Mouse (Mus musculus): ENCODE results near the gene Gstt4. TPM values are rescaled to one million over a fixed set of nuclear protein-coding genes. Genes with fewer than 3 reads are reported as not detected.
"Not testable (repeated sequence)": the region's sequence is repeated elsewhere in the genome, so short reads cannot be mapped to it uniquely, and the experiment has no call there.

The Gstt4 gene
- 0.10 TPM in 1 of 2 replicates, not detected in the other for polyA plus RNA-seq (2012; ENCODE audit: insufficient read depth, low replicate concordance)

DNA sequence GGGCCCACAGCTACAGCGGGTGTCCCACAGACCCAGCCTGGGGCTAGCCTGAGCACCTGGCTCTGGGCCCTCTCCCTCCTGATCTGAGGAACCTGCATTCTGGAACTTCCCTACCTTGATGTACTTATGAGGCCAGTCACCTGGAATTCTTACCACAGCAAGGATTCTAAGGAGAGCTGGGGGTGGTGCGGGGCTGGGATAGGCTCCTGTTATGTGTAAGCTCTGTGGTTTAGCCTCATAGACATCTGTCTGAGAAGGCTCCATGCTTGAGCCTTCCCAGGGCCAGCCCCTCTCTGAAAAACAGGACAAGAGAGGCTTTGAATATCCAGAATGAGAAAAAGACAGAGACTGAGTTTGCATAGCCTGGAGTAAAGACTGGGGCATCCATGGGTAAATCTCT, at the start of gene Gstt4:
Gene Gstt4 (minus strand): TSS at position 101 of the 400 bp plus-strand sequence.
- Histone ChIP-seq H3K4me1 (peaks cover 7% of the 10 kb centered on the region), H3K4me3 (replicated peaks) (no peak within 1 kb of the TSS), H3K36me3 (replicated peaks; ENCODE audit: low read length) (no peaks in the 10 kb centered on the region), H3K9me3 (peaks cover 14% of the 10 kb centered on the region), H3K27me3 (replicated peaks) (peaks cover 24% of the 10 kb centered on the region)
- no peak for TF ChIP-seq GATA1 (IDR thresholded peaks at IDR 0.05; ENCODE audit: borderline replicate concordance, low read length)
- TF ChIP-seq FLI1 (IDR thresholded peaks at IDR 0.05; ENCODE audit: low read length), result no peak

DNA sequence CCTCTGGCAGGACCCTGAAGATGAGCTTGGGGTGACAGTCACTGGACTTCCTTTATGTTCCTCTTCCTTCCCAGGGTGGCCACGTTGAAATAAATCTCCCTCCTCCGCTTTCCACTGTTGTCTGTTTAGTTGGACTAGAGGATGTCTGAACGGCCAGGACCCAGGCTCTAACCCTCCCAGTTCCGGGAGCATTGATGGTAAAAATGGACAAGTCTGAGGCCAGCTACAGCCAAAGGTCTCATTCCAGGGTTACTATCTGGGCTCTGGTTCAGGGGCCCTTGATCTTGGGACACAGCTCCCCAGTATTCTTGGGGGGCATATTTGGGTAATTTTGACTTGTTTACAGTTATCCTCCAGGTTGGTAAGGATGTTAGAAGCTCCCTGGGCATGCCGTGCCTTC, 39.2 kb upstream of the Gstt4 start:
- Histone ChIP-seq H3K27me3 (replicated peaks) (peaks cover 4% of the 10 kb centered on the region), H3K4me1 (peaks cover 46% of the 10 kb centered on the region), H3K4me3 (replicated peaks) (no peak overlapping the region), H3K9me3 (peaks cover 26% of the 10 kb centered on the region), H3K36me3 (replicated peaks; ENCODE audit: low read length) (peaks cover 28% of the 10 kb centered on the region)
- TF ChIP-seq FLI1 (IDR thresholded peaks at IDR 0.05; ENCODE audit: low read length) (no peak), GATA1 (IDR thresholded peaks at IDR 0.05; ENCODE audit: borderline replicate concordance, low read length) (no peak)

DNA sequence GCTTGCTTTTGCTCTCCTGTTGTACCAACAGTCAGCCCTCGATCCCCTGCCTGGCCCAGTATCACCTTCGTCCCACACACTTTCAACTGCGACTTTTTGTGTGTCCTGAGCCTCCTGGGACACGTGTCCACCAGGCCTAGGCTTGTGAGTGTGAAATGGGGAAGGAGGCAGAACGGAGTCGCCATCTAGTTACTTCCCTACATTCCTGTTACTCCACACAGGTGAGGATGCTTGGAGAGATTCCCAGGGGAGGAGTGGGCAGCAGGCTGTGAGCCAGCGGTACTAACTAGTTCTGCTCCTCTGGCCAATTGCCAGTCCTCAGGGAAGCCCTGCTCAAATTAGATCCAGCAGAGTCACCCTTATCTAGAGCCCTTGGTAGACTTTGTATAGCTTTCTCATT, 38.4 kb upstream of the Gstt4 start:
- H3K36me3 ChIP-seq (replicated peaks; ENCODE audit: low read length), result peaks cover 36% of the 10 kb centered on the region
- H3K4me3 ChIP-seq (replicated peaks), result peak overlapping the region; percentile 94
- peaks cover 54% of the 10 kb centered on the region for H3K4me1 ChIP-seq
- TF ChIP-seq FLI1 (IDR thresholded peaks at IDR 0.05; ENCODE audit: low read length) (no peak), GATA1 (IDR thresholded peaks at IDR 0.05; ENCODE audit: borderline replicate concordance, low read length) (no peak)
- peaks cover 20% of the 10 kb centered on the region for H3K9me3 ChIP-seq
- no peaks in the 10 kb centered on the region for H3K27me3 ChIP-seq (replicated peaks)

DNA sequence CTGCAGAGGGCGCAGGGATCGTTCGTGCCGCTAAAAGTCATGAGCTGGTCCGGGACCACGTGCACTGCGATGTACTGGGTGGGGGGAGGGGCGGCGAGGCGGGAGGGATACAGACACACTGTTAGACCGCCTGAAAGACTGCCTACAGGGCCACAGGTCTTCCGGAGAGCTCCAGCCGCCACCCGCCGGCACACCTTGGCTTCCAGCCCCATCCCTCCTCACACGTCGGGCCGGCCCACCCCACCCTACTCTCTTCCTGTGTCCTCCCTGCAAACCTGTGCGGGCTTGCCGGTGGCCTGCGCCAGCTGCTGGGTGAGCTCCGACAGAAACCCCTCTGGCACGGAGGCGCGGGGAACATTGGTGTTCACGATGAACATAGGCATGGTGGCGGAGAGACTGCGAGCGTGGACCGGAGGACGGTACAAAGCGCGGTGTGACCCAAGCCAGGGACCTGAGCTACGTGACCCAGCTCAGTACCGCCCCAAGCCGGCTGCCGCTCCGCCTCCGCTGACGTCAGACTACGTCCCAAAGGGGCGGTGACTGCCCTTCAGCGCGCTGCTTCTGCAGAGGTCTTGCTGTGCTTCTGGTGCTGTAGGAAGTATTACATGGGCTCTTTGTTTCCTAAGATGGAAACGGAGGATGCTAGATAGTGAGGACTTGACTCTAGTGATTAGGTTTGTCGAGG, 37.6 kb upstream of the Gstt4 start, which contains the start of gene Mif:
Gene Mif (minus strand): TSS at position 455 of the 685 bp plus-strand sequence.
- Histone ChIP-seq H3K4me3 (replicated peaks) (peak within 1 kb of the TSS; percentile 94), H3K9me3 (peaks cover 17% of the 10 kb centered on the region), H3K36me3 (replicated peaks; ENCODE audit: low read length) (peaks cover 43% of the 10 kb centered on the region), H3K4me1 (peaks cover 62% of the 10 kb centered on the region)
- H3K27me3 ChIP-seq (replicated peaks), result not testable (repeated sequence)

DNA sequence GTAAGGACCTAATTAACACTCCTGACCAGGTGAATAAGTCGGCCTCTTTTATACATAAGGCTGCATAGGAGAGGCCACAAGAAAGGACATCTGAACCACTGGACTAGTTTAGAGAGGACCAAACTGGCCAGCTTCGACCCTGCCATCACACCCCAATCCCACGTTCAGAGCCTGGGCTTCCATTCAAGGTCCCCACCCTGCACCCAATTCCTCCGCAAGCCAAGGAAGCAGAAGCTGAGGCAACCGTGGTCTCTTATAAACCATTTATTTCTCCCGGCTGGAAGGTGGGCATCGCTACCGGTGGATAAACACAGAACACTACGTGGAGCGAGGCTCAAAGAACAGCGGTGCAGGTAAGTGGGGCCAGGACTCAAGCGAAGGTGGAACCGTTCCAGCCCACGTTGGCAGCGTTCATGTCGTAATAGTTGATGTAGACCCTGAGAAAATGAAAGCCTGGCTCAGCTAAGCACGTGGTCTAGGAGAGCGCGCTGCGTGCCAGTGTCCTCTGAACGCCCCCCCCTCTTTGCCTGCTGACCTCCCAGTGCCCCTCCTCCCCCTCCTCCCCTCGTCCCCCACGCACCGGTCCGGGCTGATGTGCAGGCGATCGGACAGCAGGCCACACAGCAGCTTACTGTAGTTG, 36.9 kb upstream of the Gstt4 start:
- Histone ChIP-seq H3K9me3 (peaks cover 17% of the 10 kb centered on the region), H3K36me3 (replicated peaks; ENCODE audit: low read length) (peaks cover 44% of the 10 kb centered on the region), H3K4me3 (replicated peaks) (peak overlapping the region; percentile 94), H3K4me1 (peaks cover 66% of the 10 kb centered on the region), H3K27me3 (replicated peaks) (no peaks in the 10 kb centered on the region)
- no peak for TF ChIP-seq FLI1 (IDR thresholded peaks at IDR 0.05; ENCODE audit: low read length)
- no peak for TF ChIP-seq GATA1 (IDR thresholded peaks at IDR 0.05; ENCODE audit: borderline replicate concordance, low read length)

DNA sequence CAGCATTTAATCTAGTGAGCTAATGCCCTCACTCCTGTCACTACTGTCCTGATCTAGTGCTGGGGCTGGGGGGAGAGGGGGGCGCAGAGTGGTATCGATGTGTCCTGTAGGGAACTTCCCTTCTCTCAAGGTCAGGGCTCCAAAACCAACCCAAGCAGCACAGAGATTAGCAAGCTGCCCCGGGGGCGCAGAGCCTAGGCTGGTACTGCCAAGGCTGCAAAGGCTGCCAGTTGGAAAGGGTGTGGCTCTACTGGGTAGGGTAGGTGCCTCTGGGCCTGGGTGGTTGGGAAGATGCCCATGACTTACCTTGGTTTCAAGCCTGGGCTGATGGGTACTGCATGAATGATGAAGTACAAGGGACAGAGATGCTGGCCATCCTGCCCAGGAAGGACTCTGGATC, 35.3 kb upstream of the Gstt4 start:
- H3K4me1 ChIP-seq, result peaks cover 70% of the 10 kb centered on the region
- peaks cover 11% of the 10 kb centered on the region for H3K9me3 ChIP-seq
- H3K36me3 ChIP-seq (replicated peaks; ENCODE audit: low read length), result peaks cover 44% of the 10 kb centered on the region
- H3K27me3 ChIP-seq (replicated peaks), result no peaks in the 10 kb centered on the region
- H3K4me3 ChIP-seq (replicated peaks), result peak overlapping the region; percentile 33
- no peak for TF ChIP-seq FLI1 (IDR thresholded peaks at IDR 0.05; ENCODE audit: low read length)
- TF ChIP-seq GATA1 (IDR thresholded peaks at IDR 0.05; ENCODE audit: borderline replicate concordance, low read length), result no peak

DNA sequence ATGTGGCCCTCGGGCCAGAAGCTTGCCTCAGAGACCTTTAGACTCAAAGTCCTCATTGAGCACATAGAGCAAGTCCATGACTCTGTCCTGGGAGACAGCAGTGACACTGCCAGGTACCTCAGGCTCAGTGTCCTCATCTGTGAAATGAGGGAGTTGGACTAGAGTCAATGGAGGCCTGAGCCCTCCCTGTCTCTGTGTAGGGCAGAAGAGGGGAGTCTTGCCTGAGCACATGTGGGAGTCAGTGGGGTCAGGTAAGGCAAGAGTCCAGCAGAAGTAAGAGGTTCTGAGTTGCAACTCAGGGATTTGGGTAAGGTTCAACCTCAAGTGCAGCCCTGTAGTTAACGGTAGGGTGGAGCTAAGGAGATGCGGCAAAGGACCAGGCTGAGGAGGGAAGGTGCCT, 34.6 kb upstream of the Gstt4 start:
- TF ChIP-seq FLI1 (IDR thresholded peaks at IDR 0.05; ENCODE audit: low read length) (no peak), GATA1 (IDR thresholded peaks at IDR 0.05; ENCODE audit: borderline replicate concordance, low read length) (no peak)
- Histone ChIP-seq H3K9me3 (peaks cover 6% of the 10 kb centered on the region), H3K4me3 (replicated peaks) (no peak overlapping the region), H3K27me3 (replicated peaks) (peaks cover 1% of the 10 kb centered on the region), H3K4me1 (peaks cover 73% of the 10 kb centered on the region), H3K36me3 (replicated peaks; ENCODE audit: low read length) (peaks cover 44% of the 10 kb centered on the region)

DNA sequence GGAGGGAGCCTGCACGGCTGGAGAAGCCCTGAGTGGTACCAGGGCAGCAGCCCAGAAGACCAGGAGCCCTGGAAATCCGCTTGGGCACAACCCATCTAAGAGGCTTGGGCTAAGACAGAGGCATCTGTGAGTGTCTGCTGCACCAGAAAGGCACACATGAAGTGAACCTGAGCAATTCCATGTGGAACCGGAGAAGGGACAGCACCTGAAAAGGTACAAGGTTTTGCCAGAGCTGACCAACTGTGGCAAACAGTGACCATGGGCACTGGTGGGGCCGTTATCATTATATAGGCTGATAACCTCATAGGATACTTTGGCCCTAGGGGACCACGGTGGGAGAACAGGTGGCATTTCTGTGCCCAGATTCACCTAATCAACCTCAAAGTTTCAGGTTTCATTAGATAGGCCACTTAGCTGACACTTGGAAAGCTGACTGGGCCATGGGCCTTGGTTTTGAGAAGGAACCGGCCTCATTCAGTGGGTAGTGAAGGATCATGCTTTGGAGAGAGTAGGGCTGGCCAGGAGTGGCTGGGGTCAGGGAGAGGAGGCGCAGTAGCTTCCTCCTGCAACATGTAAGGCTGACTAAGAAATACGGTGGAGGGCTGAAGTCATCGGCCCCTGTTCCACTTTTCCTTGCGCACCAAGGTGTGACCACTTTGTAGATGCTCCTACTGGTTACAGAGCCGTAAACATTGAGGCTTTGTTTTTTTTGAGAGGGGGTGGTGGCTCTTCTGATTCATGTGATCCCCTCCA, 34.0 kb upstream of the Gstt4 start:
- Histone ChIP-seq H3K36me3 (replicated peaks; ENCODE audit: low read length) (peaks cover 41% of the 10 kb centered on the region), H3K9me3 (no peaks in the 10 kb centered on the region), H3K4me3 (replicated peaks) (no peak overlapping the region), H3K4me1 (peaks cover 74% of the 10 kb centered on the region), H3K27me3 (replicated peaks) (peaks cover 5% of the 10 kb centered on the region)
- TF ChIP-seq FLI1 (IDR thresholded peaks at IDR 0.05; ENCODE audit: low read length) (no peak), GATA1 (IDR thresholded peaks at IDR 0.05; ENCODE audit: borderline replicate concordance, low read length) (no peak)

DNA sequence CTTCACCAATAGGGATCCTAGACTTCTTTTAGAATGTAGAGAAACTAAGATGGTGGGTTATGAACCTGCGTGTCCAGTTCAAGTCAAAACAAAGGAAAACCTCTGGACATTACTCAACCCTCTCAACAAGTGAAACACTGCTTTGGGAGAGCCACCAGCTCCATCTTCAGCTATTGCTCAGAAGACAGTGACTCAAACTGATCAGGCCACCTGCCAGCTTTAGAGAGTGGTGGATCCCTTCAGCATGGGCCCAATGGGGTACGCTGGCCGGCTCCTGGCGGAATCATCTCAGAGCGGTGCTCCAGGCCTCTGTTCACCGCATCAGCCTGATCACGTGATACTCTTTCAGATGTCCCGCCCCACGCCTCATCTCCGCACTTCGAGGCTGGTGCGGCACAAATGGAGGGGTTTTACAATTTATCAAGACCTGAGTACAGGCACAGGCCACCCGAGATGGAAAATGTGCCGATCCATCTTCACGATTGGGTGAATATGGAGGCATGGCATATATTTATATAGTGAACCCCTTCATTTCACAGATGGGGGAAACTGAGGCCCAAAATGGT, 33.2 kb upstream of the Gstt4 start:
- TF ChIP-seq FLI1 (IDR thresholded peaks at IDR 0.05; ENCODE audit: low read length) (no peak), GATA1 (IDR thresholded peaks at IDR 0.05; ENCODE audit: borderline replicate concordance, low read length) (no peak)
- peaks cover 41% of the 10 kb centered on the region for H3K36me3 ChIP-seq (replicated peaks; ENCODE audit: low read length)
- H3K4me1 ChIP-seq, result peaks cover 74% of the 10 kb centered on the region
- no peaks in the 10 kb centered on the region for H3K9me3 ChIP-seq
- H3K4me3 ChIP-seq (replicated peaks), result no peak overlapping the region
- peaks cover 12% of the 10 kb centered on the region for H3K27me3 ChIP-seq (replicated peaks)
